Mouse (Mus musculus) splenic B cell, adult 2 months (primary cell): Measurements from ENCODE around the gene Cacna1e.

Experiments used
- DNase-seq: peaks from one replicate; pipeline ENCODE4 v3.0.0-alpha.2; 2011; ENCODE audit warnings: low read depth, low spot score
- H3K27me3 ChIP-seq: 2 replicates; pipeline ENCODE4 v1.6.1; 2012; ENCODE audit warnings: mild to moderate bottlenecking, low read length, moderate library complexity, mixed read lengths; ENCODE audit not compliant: control insufficient read depth, poor library complexity, insufficient read depth, severe bottlenecking
- H3K36me3 ChIP-seq: 2 replicates; pipeline ENCODE4 v1.6.1; 2012; ENCODE audit warnings: mild to moderate bottlenecking, low read length, moderate library complexity, mixed read lengths; ENCODE audit not compliant: control insufficient read depth, poor library complexity, insufficient read depth, severe bottlenecking

The Cacna1e gene

GRCm38 (mm10) chr1:154622666-154623653 lies 261.3 kb downstream of the Cacna1e start:
- H3K36me3 ChIP-seq, result no peaks in the 10 kb centered on the region
- DNase-seq, result no peak
- no peaks in the 10 kb centered on the region for H3K27me3 ChIP-seq

DNA sequence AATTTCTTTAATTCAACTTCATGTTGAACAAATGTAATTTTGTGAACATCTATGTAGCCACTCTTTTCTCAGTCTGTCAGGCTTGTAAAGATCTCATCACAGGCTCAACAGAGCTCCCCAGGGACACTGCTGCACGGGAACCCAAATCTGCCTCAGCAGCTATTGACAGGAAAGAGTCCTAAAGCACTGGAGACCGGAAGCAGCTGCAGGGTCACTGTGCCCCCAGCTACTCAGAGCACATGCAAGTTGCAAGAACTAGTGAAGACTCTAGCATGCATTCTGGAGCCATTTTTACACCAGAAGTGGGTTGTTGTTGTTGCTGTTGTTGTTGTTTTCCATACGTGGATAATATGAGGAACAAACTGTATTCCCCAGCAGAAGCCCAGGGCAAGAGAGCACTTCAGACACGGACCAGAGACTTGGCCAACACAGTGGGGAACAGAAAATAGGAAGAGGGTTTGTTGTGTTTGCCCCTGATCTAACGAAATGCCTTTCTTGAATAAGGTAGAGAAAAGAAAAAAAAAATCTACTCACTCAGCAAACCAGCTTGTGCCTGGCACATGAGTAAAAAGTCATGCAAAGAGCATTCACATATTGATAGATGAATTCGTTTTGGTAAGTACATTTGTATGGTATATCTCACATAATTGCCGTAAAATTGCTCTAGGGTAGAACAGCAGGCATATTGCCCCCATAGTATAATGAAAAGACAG lies 266.4 kb downstream of the Cacna1e start:
- DNase-seq, result peak; percentile 66
- Histone ChIP-seq H3K27me3 (no peaks in the 10 kb centered on the region), H3K36me3 (no peaks in the 10 kb centered on the region)

DNA sequence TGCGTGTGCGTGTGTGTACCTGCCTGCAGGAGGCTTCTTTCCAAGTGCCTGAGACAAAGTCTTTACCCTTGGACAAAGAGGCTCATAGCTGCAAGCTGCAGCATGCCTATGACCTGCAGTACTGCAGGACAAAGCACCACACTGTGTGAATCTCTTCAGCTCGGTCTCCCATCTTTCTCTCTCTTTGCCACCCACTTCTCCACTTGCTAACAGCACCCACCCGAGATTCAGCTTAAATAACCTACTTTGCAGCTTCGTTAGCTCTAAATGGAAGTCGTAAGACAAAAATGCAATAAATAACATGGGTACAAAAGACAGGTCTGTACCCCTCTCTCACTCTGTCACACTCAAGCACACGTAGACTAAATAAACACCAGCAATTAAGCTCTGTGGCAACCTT lies 268.5 kb downstream of the Cacna1e start:
- no peaks in the 10 kb centered on the region for H3K36me3 ChIP-seq
- H3K27me3 ChIP-seq, result no peaks in the 10 kb centered on the region
- DNase-seq, result no peak

- Histone ChIP-seq H3K36me3 (no peaks in the 10 kb centered on the region), H3K27me3 (no peaks in the 10 kb centered on the region)
- DNase-seq, result no peak
Measured at GRCm38 (mm10) chr1:154608516-154608915, 275.8 kb downstream of the Cacna1e start.

DNA sequence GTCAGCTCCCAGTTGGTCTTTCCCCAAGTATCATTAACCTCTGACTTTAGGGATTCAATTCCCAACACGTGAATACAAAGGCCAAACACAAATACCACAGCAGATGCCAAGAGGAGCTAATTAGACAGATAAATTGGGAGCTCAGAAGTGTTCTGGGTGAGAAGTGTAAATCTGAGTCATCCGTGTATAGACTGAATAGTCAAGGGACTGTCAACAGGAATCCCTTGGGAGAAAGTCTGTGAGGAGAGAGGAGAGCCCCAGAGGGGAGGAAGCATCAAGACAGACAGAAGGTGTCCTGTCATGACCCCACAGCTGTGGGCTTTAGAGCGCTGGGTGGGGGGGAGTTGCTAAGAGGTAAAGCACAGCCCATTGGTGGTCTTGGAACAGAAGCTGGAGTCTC lies 276.9 kb downstream of the Cacna1e start:
- H3K36me3 ChIP-seq, result no peaks in the 10 kb centered on the region
- H3K27me3 ChIP-seq, result no peaks in the 10 kb centered on the region
- no peak for DNase-seq

DNA sequence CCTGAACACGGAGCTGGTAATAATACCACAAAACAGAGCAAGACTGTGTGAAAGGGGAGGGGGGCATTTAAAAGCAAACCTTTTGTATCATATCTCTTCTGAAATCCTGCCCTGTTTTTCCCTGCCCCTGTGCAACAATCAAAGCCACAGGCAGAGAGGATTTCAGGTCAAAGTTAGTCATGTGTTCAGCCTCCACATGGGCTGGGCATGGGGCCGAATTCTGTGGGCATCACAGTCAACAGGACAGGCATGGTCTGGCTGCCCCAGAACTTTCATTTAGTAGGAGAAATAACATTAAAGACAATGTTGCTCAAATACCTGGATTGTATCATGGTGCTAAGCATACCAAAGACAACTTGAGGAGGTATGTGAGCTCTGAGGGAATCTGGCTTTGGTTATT lies 278.7 kb downstream of the Cacna1e start:
- Histone ChIP-seq H3K27me3 (no peaks in the 10 kb centered on the region), H3K36me3 (no peaks in the 10 kb centered on the region)
- no peak for DNase-seq

DNA sequence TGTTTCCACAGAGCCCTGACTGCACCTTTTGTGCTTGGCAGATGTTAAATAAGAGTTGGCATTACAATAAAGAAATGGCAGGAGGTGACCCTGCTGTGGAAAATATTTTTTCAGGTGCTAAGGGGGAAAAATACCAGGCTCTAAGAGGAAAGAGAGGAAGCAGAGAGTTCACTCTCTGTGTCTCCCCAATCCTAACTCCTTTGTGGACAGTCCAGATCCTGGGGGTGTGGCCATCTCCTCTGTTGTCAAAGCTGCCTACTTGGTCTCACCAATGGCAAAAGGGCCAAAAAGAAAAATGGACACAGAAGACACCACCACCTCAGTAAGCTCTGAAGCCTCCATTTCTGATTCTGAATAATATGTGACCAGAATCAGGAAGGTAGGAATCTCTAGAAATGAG lies 280.5 kb downstream of the Cacna1e start:
- H3K27me3 ChIP-seq, result no peaks in the 10 kb centered on the region
- no peaks in the 10 kb centered on the region for H3K36me3 ChIP-seq
- DNase-seq, result no peak

- Histone ChIP-seq H3K36me3 (no peaks in the 10 kb centered on the region), H3K27me3 (no peaks in the 10 kb centered on the region)
- no peak for DNase-seq
Measured at GRCm38 (mm10) chr1:154602531-154602930, 281.8 kb downstream of the Cacna1e start.

DNA sequence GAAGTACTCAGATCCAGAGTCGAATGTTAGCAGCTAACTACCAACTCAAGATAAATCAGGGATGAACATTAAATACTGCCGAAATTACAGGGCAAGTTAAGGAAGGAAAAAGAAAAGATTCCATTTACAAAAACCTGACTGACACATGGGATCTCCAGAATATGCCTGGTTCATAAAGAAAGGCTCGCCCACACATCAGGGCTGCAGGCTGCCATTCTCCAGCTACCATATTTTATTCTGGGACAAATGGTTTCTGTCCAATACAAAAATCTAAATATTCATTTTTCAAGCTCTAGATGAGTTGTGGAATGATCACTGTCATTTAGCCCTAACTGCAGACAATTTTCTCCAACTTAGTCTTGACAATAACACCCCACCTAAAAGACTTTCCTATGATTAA lies 301.8 kb downstream of the Cacna1e start:
- Histone ChIP-seq H3K27me3 (no peaks in the 10 kb centered on the region), H3K36me3 (no peaks in the 10 kb centered on the region)
- DNase-seq, result no peak

DNA sequence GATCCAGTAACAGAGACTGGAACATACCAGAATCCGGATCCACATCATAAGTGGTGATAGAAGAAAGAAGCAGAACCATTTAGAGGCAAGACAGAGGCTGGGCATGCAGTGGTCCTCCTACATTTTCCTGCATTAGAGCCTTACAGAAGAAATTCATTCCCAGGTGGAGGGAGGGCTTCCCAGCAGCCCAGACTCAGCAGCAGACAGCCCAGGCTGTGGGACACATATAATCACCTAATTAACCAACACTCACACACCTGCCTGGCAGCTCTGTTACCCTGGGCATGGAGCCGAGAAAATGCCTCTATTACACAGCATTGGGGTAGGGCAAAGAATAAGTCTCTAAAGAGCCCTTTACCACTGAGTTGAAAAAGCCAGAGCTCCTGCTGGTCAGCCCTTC lies 304.4 kb downstream of the Cacna1e start:
- DNase-seq, result no peak
- Histone ChIP-seq H3K27me3 (no peaks in the 10 kb centered on the region), H3K36me3 (no peaks in the 10 kb centered on the region)

- no peaks in the 10 kb centered on the region for H3K36me3 ChIP-seq
- DNase-seq, result no peak
- no peaks in the 10 kb centered on the region for H3K27me3 ChIP-seq
Measured at GRCm38 (mm10) chr1:154578748-154579147, 305.6 kb downstream of the Cacna1e start.

DNA sequence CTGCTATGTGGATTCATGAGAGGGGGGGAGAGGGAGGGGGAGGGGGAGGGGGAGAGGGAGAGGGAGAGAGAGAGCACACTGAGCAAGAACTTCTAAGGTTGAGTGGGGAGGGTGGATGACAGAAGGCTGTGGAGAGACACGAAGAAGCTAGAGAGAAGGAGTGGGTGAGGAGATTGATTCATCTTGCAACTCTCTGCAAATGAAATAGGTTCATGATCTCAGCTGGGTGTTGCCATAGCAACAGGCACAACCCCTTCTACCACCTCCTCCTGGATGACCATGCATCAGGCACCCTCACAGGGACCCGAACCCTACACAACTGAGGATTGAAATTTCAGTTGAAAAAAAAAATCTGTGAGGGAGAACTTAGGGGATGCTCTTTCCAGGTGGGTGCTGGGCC lies 307.9 kb downstream of the Cacna1e start:
- Histone ChIP-seq H3K27me3 (no peaks in the 10 kb centered on the region), H3K36me3 (no peaks in the 10 kb centered on the region)
- DNase-seq, result no peak

- Histone ChIP-seq H3K27me3 (no peaks in the 10 kb centered on the region), H3K36me3 (no peaks in the 10 kb centered on the region)
- DNase-seq, result no peak
Measured at GRCm38 (mm10) chr1:154566026-154566425, 318.3 kb downstream of the Cacna1e start.

- Histone ChIP-seq H3K27me3 (no peaks in the 10 kb centered on the region), H3K36me3 (no peaks in the 10 kb centered on the region)
- no peak for DNase-seq
Measured at GRCm38 (mm10) chr1:154555811-154556210, 328.5 kb downstream of the Cacna1e start.

GRCm38 (mm10) chr1:154553132-154553531 lies 331.2 kb downstream of the Cacna1e start:
- H3K27me3 ChIP-seq, result no peaks in the 10 kb centered on the region
- DNase-seq, result no peak
- H3K36me3 ChIP-seq, result no peaks in the 10 kb centered on the region
